Mouse (Mus musculus) ES-Bruce4 (cell line): ENCODE measurements around the gene Tas2r119.

Experiments used
- CTCF ChIP-seq: IDR thresholded peaks from one replicate; pipeline ENCODE4 v1.8.1; 2011; ENCODE audit warnings: low read depth, low read length
- EP300 ChIP-seq: IDR thresholded peaks from 2 replicates; pipeline ENCODE4 v1.6.1; 2011; ENCODE audit warnings: low read depth, low read length; ENCODE audit not compliant: insufficient read depth
- POLR2A ChIP-seq: IDR thresholded peaks from one replicate; pipeline ENCODE4 v1.8.1; 2011; ENCODE audit warnings: low read length; ENCODE audit not compliant: insufficient read depth

DNA sequence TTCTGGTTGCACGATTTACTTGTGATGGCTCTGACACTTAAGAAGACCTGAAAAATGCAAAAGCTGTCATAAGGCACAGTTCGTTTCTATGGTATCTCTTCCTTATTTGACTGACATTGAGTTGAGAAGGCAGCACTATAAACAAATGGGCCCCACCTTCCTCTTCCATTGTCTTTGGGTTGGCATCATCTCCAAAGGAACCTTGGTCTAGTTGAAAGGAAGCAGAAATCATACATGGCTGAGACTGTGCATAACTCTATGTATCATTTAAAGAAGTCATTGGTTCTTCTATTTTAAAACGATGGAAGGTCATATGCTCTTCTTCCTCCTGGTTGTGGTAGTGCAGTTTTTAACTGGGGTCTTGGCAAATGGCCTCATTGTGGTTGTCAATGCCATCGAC is at the start of gene Tas2r119:
- TF ChIP-seq POLR2A (no peak), EP300 (no peak), CTCF (no peak)
